Mouse (Mus musculus) neutrophil, adult 83 days (primary cell): ENCODE results near the gene Gm10100. TPM values are rescaled to one million over a fixed set of nuclear protein-coding genes. Genes with fewer than 3 reads are reported as not detected.

Experiments
- total RNA-seq, 2 experiments: library from RNA; stranded (reverse); gene quantifications; one replicate each; pipeline ENCODE4 v1.2.4; 2023

Gm10100 gene
- not detected for total RNA-seq

DNA sequence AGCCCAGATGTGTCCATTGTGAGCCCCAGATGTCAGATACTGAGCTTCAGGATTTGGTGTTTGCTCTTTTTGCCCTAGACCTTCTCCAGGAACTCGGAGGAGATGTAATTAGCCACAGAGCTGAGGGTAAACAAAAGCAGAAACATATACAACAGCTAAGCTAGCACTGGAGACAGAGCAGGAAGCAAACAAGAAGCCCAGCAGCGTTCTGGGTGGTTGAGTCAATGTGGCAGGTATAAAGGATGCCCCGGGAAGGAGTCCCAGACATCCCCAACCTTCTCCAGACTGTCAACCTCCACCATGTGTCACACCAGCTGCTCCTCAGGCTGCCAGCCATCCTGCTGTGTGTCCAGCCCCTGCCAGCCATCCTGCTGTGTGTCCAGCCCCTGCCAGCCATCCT, at the start of gene Gm10100:
Gene Gm10100, plus strand, starts transcription at position 301 of the 400 bp plus-strand sequence.

DNA sequence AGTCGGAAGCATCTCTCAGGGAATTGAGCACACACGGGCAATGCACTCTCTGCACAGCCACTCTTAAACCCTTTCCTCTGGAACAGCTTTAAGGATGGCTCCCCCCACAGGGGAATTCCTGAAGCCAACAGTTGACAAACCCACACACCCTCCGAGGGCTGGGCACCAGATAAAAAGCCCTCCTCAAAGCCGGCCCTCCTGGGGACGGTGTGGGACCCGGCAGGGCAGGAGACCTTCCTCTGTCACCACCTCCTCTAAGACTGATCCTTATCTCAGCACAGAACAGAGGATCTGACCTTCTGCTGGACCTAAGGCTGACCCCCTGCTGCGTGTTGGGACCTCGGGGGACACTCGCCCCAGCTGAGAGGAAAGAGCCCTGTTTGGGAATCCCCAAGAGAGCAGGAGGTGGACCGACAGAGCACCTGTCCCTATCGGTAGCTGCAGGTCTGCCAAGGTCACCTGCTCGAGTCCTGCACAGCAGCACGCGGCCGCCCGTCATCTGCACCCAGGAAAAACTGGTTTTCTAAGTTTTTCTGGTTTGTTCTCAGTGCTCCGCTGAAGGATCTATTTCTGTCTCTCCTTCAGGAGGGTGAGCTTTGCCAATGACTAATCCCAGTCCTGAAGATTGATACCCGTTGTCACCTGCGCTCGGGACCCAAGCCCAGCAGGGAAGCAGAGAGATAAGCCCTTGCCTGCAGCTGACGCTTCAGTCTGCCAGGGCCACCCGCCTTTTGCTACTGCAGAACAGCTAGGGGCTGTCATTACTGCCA, 40.2 kb upstream of the Gm10100 start, which contains the start of gene Tspear:
Gene Tspear, plus strand, starts transcription at position 675 of the 770 bp plus-strand sequence.

DNA sequence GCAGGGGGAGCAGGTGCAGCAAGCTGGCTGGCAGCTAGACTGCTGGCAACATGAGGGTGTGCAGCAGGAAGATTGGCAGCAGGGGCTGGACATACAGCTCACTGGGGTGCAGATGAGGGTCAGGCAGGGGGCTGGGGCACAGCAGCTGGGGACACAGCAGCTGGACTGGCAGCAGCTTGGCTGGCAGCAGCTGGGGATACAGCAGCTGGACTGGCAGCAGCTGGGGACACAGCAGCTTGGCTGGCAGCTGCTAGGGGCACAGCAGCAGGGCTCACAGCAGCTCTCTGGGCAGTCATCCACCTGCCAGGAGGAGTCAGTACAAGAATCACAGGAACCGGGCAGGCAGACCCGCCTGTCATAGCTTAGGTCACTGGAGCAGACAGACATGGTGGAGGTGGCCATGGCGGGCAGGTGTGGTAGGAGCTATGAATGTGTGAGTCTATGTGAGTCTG, 35.9 kb upstream of the Gm10100 start, which contains the start of gene Gm19402:
Gene Gm19402, minus strand, starts transcription at position 402 of the 452 bp plus-strand sequence.

DNA sequence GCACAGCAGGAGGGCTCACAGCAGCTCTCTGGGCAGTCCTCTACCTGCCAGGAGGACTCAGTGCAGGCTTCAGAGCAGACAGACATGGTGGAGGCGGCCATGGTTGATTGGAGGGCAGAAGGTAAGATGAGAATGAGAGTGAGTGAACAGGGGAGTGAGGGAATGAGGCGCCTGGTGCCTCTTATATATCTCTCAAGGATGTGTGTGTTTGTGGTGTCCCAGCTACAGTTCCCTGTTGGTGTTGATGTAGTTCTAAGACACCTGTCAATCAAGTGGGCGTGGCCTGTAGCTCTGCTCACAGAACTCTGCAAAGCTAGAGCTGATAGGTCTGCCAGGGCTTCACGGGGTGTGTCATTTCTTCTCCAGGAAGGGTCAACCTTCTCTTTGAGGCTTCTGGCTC, 29.2 kb upstream of the Gm10100 start, which contains the start of gene Gm9508:
Gene Gm9508, minus strand, starts transcription at position 101 of the 400 bp plus-strand sequence.

DNA sequence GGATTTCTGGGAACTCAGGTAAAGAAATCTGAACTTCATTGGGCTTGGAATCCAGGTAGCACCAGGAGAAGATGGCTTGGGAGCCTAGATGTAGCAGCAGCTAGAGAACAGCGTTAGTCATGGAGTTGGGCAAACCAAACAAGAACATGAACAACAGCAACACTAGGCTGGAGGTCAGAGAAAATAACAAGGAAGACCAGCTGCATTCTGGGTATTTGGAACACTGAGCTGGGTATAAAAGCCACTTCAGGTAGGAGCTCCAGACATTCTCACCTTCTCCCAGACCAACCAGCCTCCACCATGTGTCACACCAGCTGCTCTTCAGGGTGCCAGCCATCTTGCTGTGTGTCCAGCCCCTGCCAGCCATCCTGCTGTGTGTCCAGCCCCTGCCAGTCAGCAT, 20.0 kb upstream of the Gm10100 start, which contains the start of gene Gm10272:
Gene Gm10272, plus strand, starts transcription at position 301 of the 400 bp plus-strand sequence.

DNA sequence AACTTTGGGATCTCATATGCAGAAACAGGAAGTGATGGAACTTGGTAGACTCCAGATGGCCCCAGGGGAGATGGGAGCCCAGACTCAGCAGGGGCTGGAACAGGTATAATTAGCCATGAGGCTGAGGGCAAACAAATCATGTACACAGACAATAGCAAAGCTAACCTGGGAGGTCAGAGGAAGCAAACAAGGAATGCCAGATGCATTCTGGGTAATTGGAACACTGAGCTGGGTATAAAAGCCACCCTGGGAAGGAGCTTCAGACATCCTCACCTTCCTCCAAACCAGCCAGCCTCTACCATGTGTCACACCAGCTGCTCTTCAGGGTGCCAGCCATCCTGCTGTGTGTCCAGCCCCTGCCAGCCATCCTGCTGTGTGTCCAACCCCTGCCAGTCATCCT, 15.1 kb upstream of the Gm10100 start, which contains the start of gene Gm10024:
Gene Gm10024, plus strand, starts transcription at position 301 of the 400 bp plus-strand sequence.

DNA sequence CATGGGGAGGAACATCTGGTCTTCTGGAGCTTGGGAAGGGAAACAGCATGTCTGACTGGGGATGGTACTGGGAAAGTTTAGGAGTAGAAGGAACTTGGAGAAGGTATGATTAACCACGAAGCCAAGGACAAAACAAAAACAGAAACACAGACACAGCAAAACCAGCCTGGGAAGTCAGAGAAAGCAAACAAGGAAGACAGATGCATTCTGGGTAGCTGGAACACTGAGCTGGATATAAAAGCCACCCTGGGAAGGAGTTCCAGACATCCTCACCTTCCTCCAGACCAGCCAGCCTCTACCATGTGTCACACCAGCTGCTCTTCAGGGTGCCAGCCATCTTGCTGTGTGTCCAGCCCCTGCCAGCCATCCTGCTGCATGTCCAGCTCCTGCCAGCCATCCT, 10.8 kb upstream of the Gm10100 start, which contains the start of gene Gm10142:
Gene Gm10142, plus strand, starts transcription at position 301 of the 400 bp plus-strand sequence.

DNA sequence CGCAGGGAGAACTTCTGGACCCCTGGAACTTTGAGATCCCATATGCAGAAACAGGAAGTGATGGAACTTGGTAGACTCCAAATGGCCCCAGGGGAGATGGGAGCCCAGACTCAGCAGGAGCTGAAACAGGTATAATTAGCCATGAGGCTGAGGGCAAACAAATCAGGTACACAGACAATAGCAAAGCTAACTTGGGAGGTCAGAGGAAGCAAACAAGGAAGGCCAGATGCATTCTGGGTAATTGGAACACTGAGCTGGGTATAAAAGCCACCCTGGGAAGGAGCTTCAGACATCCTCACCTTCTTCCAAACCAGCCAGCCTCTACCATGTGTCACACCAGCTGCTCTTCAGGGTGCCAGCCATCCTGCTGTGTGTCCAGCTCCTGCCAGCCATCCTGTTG, 6.0 kb upstream of the Gm10100 start, which contains the start of gene Krtap12-1:
Gene Krtap12-1, plus strand, starts transcription at position 301 of the 400 bp plus-strand sequence.

DNA sequence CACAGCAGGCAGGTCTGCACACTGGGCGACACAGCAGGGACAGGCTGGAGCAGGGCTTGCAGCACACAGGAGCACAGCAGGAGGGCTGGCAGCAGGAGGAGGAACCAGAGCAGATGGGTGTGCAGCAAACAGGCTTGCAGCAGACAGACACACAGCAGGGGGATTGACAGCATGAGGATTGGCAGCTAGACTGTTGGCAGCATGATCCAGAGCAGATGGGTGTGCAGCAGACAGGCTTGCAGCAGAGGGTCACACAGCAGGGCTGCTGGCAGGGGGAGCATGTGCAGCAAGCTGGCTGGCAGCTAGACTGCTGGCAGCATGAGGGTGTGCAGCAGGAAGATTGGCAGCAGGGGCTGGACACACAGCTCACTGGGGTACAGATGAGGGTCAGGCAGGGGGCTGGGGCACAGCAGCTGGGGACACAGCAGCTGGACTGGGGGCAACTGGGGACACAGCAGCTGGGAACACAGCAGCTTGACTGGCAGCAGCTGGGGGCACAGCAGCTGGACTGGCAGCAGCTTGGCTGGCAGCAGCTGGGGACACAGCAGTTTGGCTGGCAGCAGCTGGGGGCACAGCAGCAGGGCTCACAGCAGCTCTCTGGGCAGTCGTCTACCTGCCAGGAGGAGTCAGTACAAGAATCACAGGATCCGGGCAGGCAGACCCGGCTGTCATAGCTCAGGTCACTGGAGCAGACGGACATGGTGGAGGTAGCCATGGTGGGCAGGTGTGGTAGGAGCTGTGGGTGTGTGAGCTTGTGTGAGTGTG, 15.8 kb downstream of the Gm10100 start, which contains the start of gene Gm18596:
Gene Gm18596, minus strand, starts transcription at position 715 of the 765 bp plus-strand sequence.

DNA sequence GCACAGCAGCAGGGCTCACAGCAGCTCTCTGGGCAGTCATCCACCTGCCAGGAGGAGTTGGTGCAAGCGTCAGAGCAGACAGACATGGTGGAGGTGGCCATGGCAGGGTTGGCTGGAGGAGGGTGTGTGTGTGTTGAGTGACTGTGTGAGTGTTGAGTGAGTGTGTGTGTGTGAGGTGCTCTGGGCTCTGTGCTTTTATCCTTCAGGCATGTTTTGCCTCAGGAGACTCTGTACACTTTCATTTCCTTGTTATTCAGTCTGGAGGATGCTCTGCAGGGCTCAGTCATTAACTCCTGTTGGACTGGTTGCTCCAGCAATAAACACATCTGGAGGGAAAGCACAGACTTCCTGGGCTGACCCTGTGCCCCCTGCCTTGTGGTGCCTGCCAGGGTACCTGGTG, 25.0 kb downstream of the Gm10100 start, which contains the start of gene Gm9736:
Gene Gm9736, minus strand, starts transcription at position 101 of the 400 bp plus-strand sequence.

DNA sequence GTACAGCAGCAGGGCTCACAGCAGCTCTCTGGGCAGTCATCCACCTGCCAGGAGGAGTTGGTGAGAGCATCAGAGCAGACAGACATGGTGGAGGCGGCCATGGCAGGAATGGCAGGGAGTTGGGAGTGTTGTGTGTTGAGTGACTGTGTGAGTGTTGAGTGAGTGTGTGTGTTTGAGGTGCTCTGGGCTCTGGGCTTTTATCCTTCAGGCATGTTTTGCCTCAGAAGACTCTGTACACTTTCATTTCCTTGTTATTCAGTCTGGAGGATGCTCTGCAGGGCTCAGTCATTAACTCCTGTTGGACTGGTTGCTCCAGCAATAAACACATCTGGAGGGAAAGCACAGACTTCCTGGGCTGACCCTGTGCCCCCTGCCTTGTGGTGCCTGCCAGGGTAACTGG, 33.3 kb downstream of the Gm10100 start, which contains the start of gene Gm3233:
Gene Gm3233, minus strand, starts transcription at position 101 of the 400 bp plus-strand sequence.

DNA sequence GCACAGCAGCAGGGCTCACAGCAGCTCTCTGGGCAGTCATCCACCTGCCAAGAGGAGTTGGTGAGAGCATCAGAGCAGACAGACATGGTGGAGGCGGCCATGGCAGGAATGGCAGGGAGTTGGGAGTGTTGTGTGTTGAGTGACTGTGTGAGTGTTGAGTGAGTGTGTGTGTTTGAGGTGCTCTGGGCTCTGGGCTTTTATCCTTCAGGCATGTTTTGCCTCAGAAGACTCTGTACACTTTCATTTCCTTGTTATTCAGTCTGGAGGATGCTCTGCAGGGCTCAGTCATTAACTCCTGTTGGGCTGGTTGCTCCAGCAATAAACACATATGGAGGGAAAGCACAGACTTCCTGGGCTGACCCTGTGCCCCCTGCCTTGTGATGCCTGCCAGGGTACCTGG, 44.9 kb downstream of the Gm10100 start, which contains the start of gene Gm3238:
Gene Gm3238, minus strand, starts transcription at position 101 of the 400 bp plus-strand sequence.

Other genes starting within 250 kb of the Gm10100 start
- gene Fam207a, start 210.7 kb upstream of the Gm10100 start, total RNA-seq, result 10 to 100 TPM; 15.7 to 16.4 TPM
- 100 to 1,000 TPM; 782 to 835 TPM for gene Itgb2, start 196.2 kb upstream of the Gm10100 start, total RNA-seq
- gene Pttg1ip, start 144.8 kb upstream of the Gm10100 start, total RNA-seq, result 10 to 100 TPM; 70.5 to 75.8 TPM
- 10 to 100 TPM; 54.9 to 60.9 TPM for gene Sumo3, start 120.4 kb upstream of the Gm10100 start, total RNA-seq
- gene Gm49325, start 120.3 kb upstream of the Gm10100 start, total RNA-seq, result 1 to 10 TPM in 1 of 2 experiments, not detected in 1; 4.6 TPM
- gene Ube2g2, start 104.2 kb upstream of the Gm10100 start, total RNA-seq, result 10 to 100 TPM; 34.3 to 36.2 TPM
- not detected for gene Tspear, start 39.9 kb upstream of the Gm10100 start, total RNA-seq
- gene Gm19402, start 35.7 kb upstream of the Gm10100 start, total RNA-seq, result not detected
- gene Gm9508, start 29.3 kb upstream of the Gm10100 start, total RNA-seq, result not detected
- not detected for gene Gm10272, start 19.9 kb upstream of the Gm10100 start, total RNA-seq
- gene Gm10024, start 15.0 kb upstream of the Gm10100 start, total RNA-seq, result not detected
- gene Gm10142, start 10.7 kb upstream of the Gm10100 start, total RNA-seq, result not detected
- not detected for gene Krtap12-1, start 5.9 kb upstream of the Gm10100 start, total RNA-seq
- gene Gm18596, start 16.2 kb downstream of the Gm10100 start, total RNA-seq, result not detected
- gene Gm9736, start 24.9 kb downstream of the Gm10100 start, total RNA-seq, result not detected
- not detected for gene Gm3233, start 33.2 kb downstream of the Gm10100 start, total RNA-seq
- not detected for gene Gm3238, start 44.8 kb downstream of the Gm10100 start, total RNA-seq
- gene Gm7138, start 50.5 kb downstream of the Gm10100 start, total RNA-seq, result not detected
- not detected for gene Gm3250, start 56.1 kb downstream of the Gm10100 start, total RNA-seq
- gene Gm7137, start 61.7 kb downstream of the Gm10100 start, total RNA-seq, result not detected
- gene Gm9639, start 68.6 kb downstream of the Gm10100 start, total RNA-seq, result not detected
- gene Gm19668, start 72.6 kb downstream of the Gm10100 start, total RNA-seq, result not detected
- gene Gm9507, start 85.4 kb downstream of the Gm10100 start, total RNA-seq, result not detected
- not detected for gene Gm2696, start 88.2 kb downstream of the Gm10100 start, total RNA-seq
- gene Krtap10-4, start 100.6 kb downstream of the Gm10100 start, total RNA-seq, result not detected
- not detected for gene Krtap10-10, start 109.5 kb downstream of the Gm10100 start, total RNA-seq
- gene Gm36176, start 120.3 kb downstream of the Gm10100 start, total RNA-seq, result not detected
- not detected for gene Gm10318, start 126.4 kb downstream of the Gm10100 start, total RNA-seq
- gene Gm3285, start 135.5 kb downstream of the Gm10100 start, total RNA-seq, result not detected
- under 1 TPM in 1 of 2 experiments, not detected in 1; 0.15 TPM for gene Lrrc3, start 176.1 kb downstream of the Gm10100 start, total RNA-seq
- gene Trpm2, start 244.1 kb downstream of the Gm10100 start, total RNA-seq, result 100 to 1,000 TPM; 232 to 259 TPM